Mouse (Mus musculus) testis, adult 2 months (tissue): ENCODE results near the gene Rfx4.

ENCODE experiments used
- CTCF ChIP-seq: fragments of 200-500 bp; IDR thresholded peaks from 2 replicates; pipeline ENCODE4 v1.5.1; 2012; ENCODE audit warnings: low read depth, mild to moderate bottlenecking, inconsistent platforms, low read length, moderate library complexity; ENCODE audit not compliant: control insufficient read depth, insufficient read depth, insufficient replicate concordance
- POLR2A ChIP-seq: fragments of 200-500 bp; IDR thresholded peaks from 2 replicates; pipeline ENCODE4 v1.6.1; 2012; ENCODE audit warnings: low read depth, mild to moderate bottlenecking, inconsistent platforms, low read length, moderate library complexity; ENCODE audit not compliant: control insufficient read depth

DNA sequence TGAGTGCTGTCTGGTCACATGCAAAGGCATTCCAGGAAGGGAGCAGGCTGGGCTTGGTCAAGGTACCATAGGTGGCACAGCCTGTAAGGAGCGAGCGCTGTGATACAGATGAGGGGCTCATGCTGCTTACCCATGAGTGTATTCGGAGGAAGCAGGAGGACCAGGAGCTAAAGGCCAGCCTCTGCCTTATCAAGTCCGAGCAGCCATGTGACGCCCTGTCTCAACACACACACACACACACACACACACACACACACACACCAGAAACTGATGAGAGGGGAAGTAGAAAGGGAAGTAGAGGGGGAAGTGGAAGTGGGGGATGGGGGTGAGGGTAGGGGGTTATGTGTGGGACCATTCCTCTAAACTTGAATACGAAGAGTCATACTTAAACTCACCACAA, 45.7 kb downstream of the Rfx4 start:
- TF ChIP-seq POLR2A (no peak), CTCF (no peak)
